Mouse (Mus musculus) embryonic fibroblast, embryonic 13.5 days (primary cell): ENCODE results near the gene Wdr5.

ENCODE experiments used
- CTCF ChIP-seq: IDR thresholded peaks from 2 replicates; pipeline ENCODE4 v1.5.1; 2011; ENCODE audit warnings: mild to moderate bottlenecking, control low read depth, low read length, moderate library complexity, borderline replicate concordance; ENCODE audit not compliant: insufficient read depth
- POLR2A ChIP-seq: IDR thresholded peaks from 2 replicates; pipeline ENCODE4 v1.6.1; 2011; ENCODE audit warnings: low read depth, mild to moderate bottlenecking, control low read depth, low read length, moderate library complexity

- TF ChIP-seq POLR2A (no peak), CTCF (no peak)
Observed at GRCm38 (mm10) chr2:27482265-27482861, 32.6 kb upstream of the Wdr5 start.
